Mouse (Mus musculus) adrenal gland (tissue): ENCODE measurements around the gene Srpk2.
"Not testable (repeated sequence)": the region's sequence is repeated elsewhere in the genome, so short reads cannot be mapped to it uniquely, and the experiment has no call there.

Source experiments
- intact Hi-C: fragments of 180-260 bp; cut with DNase I; formaldehyde crosslinking; loops from one replicate; pipeline ENCODE4 v1.15.1; 2025

The Srpk2 gene

GRCm38 (mm10) chr5:23616270-23617103 is 67.9 kb downstream of the Srpk2 start:
- intact Hi-C loops, result no loop called here

- intact Hi-C loops, result no loop called here
Measured at GRCm38 (mm10) chr5:23615586-23616269, 68.7 kb downstream of the Srpk2 start.

- intact Hi-C loops, result no loop called here
Measured at GRCm38 (mm10) chr5:23612856-23613255, 71.6 kb downstream of the Srpk2 start.

GRCm38 (mm10) chr5:23604036-23604705 is 80.2 kb downstream of the Srpk2 start:
- intact Hi-C loops, result no loop called here

- intact Hi-C loops, result no loop called here
Measured at GRCm38 (mm10) chr5:23599750-23600537, 84.5 kb downstream of the Srpk2 start.

GRCm38 (mm10) chr5:23599171-23599570 is 85.2 kb downstream of the Srpk2 start:
- intact Hi-C loops, result no loop called here

GRCm38 (mm10) chr5:23598491-23598890 is 85.9 kb downstream of the Srpk2 start:
- intact Hi-C loops, result no loop called here

GRCm38 (mm10) chr5:23597999-23598398 is 86.4 kb downstream of the Srpk2 start:
- intact Hi-C loops, result no loop called here

GRCm38 (mm10) chr5:23597260-23597864 is 87.1 kb downstream of the Srpk2 start:
- intact Hi-C loops, result no loop called here

- intact Hi-C loops, result no loop called here
Measured at GRCm38 (mm10) chr5:23596326-23596965, 88.0 kb downstream of the Srpk2 start.

- intact Hi-C loops, result not testable (repeated sequence)
Measured at GRCm38 (mm10) chr5:23590298-23590697, 94.1 kb downstream of the Srpk2 start.

GRCm38 (mm10) chr5:23587614-23588013 is 96.8 kb downstream of the Srpk2 start:
- intact Hi-C loops, result no loop called here

- intact Hi-C loops, result no loop called here
Measured at GRCm38 (mm10) chr5:23586531-23587453, 97.6 kb downstream of the Srpk2 start.

- intact Hi-C loops, result no loop called here
Measured at GRCm38 (mm10) chr5:23581484-23582060, 102.8 kb downstream of the Srpk2 start.

GRCm38 (mm10) chr5:23579120-23579880 is 105.1 kb downstream of the Srpk2 start:
- intact Hi-C loops, result no loop called here

GRCm38 (mm10) chr5:23578322-23578957 is 106.0 kb downstream of the Srpk2 start:
- intact Hi-C loops, result no loop called here

GRCm38 (mm10) chr5:23577847-23578246 is 106.6 kb downstream of the Srpk2 start:
- intact Hi-C loops, result no loop called here
